Mouse (Mus musculus) cortical plate, adult 2 months (tissue): ENCODE measurements at regions not wholly inside any gene's neighbourhood (a gene's known extent, or its start where the extent isn't known, plus 50 kb on each side); places are given as distances from the start of the nearest gene placed in this dataset.

Source experiments
- CTCF ChIP-seq: fragments of 200-500 bp; IDR thresholded peaks from 2 replicates; pipeline ENCODE4 v1.5.1; 2011; ENCODE audit warnings: mild to moderate bottlenecking, control low read depth, low read length; ENCODE audit not compliant: insufficient read depth; ENCODE audit errors: extremely low read depth
- POLR2A ChIP-seq: fragments of 200-500 bp; IDR thresholded peaks from 2 replicates; pipeline ENCODE4 v1.6.1; 2011; ENCODE audit warnings: mild to moderate bottlenecking, low read length, control low read depth; ENCODE audit not compliant: insufficient read depth; ENCODE audit errors: extremely low read depth

- no peak for TF ChIP-seq CTCF
- TF ChIP-seq POLR2A, result no peak
Observed at GRCm38 (mm10) chr13:92948560-92948959, 104.0 kb downstream of the Mtx3 start.
